Mouse (Mus musculus) heart, embryonic 13.5 days (tissue): Measurements from ENCODE around the gene Oard1. TPM values are rescaled to one million over a fixed set of nuclear protein-coding genes. Genes with fewer than 3 reads are reported as not detected.

ENCODE experiments used
- ATAC-seq: fragments of 200-750 bp; cut with Nextera tagmentation; 2 replicates; pipeline ENCODE4 v1.8.0; 2017; ENCODE audit warnings: moderate TSS enrichment; ENCODE audit not compliant: insufficient number of reproducible peaks, low FRiP score, low TSS enrichment; ENCODE audit errors: extremely low read depth
- H3K27ac ChIP-seq: fragments of 300-500 bp; sonication (generic); replicated peaks from 2 replicates; pipeline ENCODE4 v1.5.1; 2015; ENCODE audit warnings: moderate library complexity, mild to moderate bottlenecking, inconsistent platforms
- H3K27me3 ChIP-seq: fragments of 300-500 bp; sonication (generic); replicated peaks from 2 replicates; pipeline ENCODE4 v1.6.1; 2015; ENCODE audit warnings: mild to moderate bottlenecking, inconsistent platforms
- H3K36me3 ChIP-seq: fragments of 300-500 bp; sonication (generic); 2 replicates; pipeline ENCODE4 v1.6.1; 2015; ENCODE audit warnings: mild to moderate bottlenecking, inconsistent platforms
- H3K4me1 ChIP-seq: fragments of 300-500 bp; sonication (generic); 2 replicates; pipeline ENCODE4 v1.6.1; 2015; ENCODE audit warnings: inconsistent platforms
- H3K4me2 ChIP-seq: fragments of 300-500 bp; sonication (generic); 2 replicates; pipeline ENCODE4 v1.6.1; 2015; ENCODE audit warnings: inconsistent platforms, mild to moderate bottlenecking, moderate library complexity
- H3K4me3 ChIP-seq: fragments of 300-500 bp; sonication (generic); 2 replicates; pipeline ENCODE4 v1.5.1; 2015; ENCODE audit warnings: moderate library complexity, mild to moderate bottlenecking, inconsistent platforms
- H3K9ac ChIP-seq: fragments of 300-500 bp; sonication (generic); 2 replicates; pipeline ENCODE4 v1.6.1; 2015; ENCODE audit warnings: inconsistent platforms, mild to moderate bottlenecking, moderate library complexity
- H3K9me3 ChIP-seq: fragments of 300-500 bp; sonication (generic); 2 replicates; pipeline ENCODE4 v1.6.1; 2016; ENCODE audit warnings: inconsistent platforms
- WGBS: fragments of 180-500 bp; shearing (Covaris S2); methylation state at CpG from one replicate; pipeline ENCODE4 v1.1.7; 2015; ENCODE audit warnings: mixed read lengths; 5-methylcytosine and 5-hydroxymethylcytosine counted together
- polyA plus RNA-seq: library from polyadenylated mRNA; unstranded; fragments of >200 nt; fragmentation: Nextera tagmentation; extraction: Ambion mirVana; gene quantifications from 2 replicates; pipeline ENCODE4 v1.2.1, GENCODE M21; 2015

The Oard1 gene
- polyA plus RNA-seq, 1 experiment from 2014 or later, result 44.3 TPM

DNA sequence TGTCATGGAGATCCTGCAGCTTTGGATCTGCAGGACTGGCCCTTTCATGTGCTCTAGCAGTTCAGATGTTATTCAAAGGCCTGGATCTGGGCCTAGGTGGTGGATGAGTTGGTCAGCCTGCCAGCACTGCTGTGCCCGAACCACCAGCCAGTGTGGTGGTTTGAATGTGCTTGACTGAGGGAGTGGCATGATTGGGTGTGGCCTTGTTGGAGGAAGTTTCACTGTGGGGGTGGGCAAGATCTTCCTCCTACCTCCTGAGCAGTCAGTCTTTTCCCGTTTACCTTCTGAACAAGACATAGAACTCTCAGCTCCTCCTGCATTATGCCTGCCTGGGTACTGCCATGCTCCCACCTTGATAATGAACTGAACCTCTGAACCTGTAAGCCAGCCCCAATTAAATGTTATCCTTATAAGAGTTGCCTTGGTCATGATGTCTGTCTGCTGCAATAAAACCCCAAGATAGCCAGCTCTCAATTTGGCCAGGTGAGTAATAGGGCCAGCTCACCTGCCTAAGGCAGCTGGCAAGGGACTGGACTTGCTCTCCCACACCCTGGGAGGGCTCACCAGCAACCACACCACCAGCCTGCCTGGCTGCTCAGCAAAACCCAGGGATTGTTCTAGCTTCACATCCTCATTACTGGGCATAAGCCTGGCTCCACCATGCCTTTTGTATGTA lies 23.9 kb upstream of the Oard1 start:
- Histone ChIP-seq H3K36me3 (peaks cover 55% of the 10 kb centered on the region), H3K27me3 (no peaks in the 10 kb centered on the region), H3K4me3 (no peak overlapping the region), H3K4me2 (no peak overlapping the region), H3K9ac (no peak overlapping the region), H3K4me1 (no peaks in the 10 kb centered on the region), H3K9me3 (no peaks in the 10 kb centered on the region), H3K27ac (no peak overlapping the region)
- WGBS, result 78% methylated on average over 2 of the region's 2 CpGs
- no peak for ATAC-seq

DNA sequence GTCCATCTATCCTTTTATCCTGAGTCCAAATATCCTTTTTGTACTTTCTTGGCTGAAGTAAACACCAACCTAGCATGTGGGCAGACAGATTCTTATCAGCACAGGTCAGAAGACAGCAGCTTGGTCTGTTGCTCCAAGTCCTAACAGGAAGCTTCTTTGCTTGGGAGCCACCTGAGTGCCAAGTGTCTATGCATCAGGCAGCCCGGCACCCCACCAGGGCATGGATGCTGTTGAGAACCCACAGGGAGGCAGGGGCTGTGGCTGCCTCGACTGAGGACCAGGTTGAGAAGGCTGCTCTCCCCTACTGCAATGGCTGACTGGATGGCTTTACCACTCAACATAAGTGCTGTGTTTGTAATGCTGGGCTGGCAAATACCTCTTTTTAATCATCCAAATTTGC lies 21.1 kb upstream of the Oard1 start:
- Histone ChIP-seq H3K9ac (no peak overlapping the region), H3K4me2 (no peak overlapping the region), H3K36me3 (peaks cover 83% of the 10 kb centered on the region), H3K9me3 (no peaks in the 10 kb centered on the region), H3K4me3 (no peak overlapping the region), H3K4me1 (no peaks in the 10 kb centered on the region), H3K27ac (no peak overlapping the region), H3K27me3 (no peaks in the 10 kb centered on the region)
- ATAC-seq, result no peak
- 79% methylated on average over 2 of the region's 2 CpGs for WGBS

DNA sequence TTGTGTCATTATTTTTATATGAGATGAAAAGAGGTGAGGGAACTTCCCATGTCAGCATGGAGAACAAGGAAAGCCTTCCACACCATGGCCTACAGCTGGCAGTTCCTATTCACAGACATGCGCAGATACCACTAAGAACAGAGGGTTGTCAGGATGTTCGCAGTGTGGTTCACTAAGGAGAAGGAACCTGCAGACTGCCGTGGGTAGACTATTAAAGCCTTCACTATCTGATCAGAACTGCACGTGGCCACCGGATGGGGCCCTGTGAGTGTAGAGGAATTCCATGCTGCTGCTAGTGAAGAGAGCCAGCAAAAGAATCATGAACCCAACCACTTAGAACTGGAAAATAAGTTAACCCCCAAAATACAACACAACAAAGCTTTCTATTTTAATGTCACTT lies 20.4 kb upstream of the Oard1 start:
- Histone ChIP-seq H3K36me3 (peaks cover 91% of the 10 kb centered on the region), H3K27me3 (no peaks in the 10 kb centered on the region), H3K4me2 (no peak overlapping the region), H3K4me1 (no peaks in the 10 kb centered on the region), H3K4me3 (no peak overlapping the region), H3K9me3 (no peaks in the 10 kb centered on the region), H3K9ac (no peak overlapping the region), H3K27ac (no peak overlapping the region)
- 66% methylated on average over 5 of the region's 5 CpGs for WGBS
- ATAC-seq, result no peak

DNA sequence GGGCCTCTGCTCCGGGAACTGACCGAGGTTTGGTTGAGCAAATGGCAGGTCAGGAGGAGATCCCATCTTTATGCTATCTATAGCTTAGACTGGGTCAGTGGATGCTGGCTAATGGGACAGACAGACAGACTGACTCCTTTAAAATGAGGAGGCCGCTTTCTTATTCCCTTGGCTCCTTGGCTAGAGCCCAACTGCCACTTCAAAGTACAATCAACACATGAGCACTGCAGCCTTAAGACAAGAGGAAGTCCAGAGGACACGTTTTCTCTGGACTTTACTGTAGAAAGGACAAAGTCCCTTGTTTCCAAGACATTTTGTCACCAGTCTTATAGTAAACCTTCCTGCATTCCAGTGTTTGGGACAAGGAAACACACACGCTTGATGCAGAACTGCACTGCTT lies 18.4 kb upstream of the Oard1 start:
- H3K36me3 ChIP-seq, result peaks cover 100% of the 10 kb centered on the region
- H3K9me3 ChIP-seq, result no peaks in the 10 kb centered on the region
- no peak overlapping the region for H3K27ac ChIP-seq
- H3K4me3 ChIP-seq, result no peak overlapping the region
- H3K27me3 ChIP-seq, result no peaks in the 10 kb centered on the region
- no peak for ATAC-seq
- no peak overlapping the region for H3K9ac ChIP-seq
- 84% methylated on average over 5 of the region's 5 CpGs for WGBS
- H3K4me1 ChIP-seq, result no peaks in the 10 kb centered on the region
- H3K4me2 ChIP-seq, result no peak overlapping the region

DNA sequence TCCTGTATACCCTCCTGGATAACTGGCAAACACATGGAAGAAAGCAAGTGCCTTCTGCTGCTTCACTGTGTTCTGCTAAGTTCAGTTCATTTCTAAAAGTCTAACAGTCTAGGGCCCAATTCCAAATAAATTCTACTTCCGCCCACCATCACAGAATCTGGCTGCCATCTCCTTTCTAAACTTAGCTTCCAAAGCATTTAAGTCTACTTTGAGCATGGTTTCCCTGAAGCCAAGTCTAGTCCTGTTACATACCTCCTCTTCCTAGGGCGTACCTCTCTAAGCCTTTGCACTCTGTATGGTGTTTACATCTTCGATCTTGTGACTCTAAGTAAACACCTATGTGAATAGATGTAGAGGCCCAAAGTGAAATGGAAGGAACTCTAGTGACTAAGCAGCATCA lies 17.2 kb upstream of the Oard1 start:
- H3K4me2 ChIP-seq, result no peak overlapping the region
- WGBS, result 94% methylated on average over 3 of the region's 3 CpGs
- no peak for ATAC-seq

DNA sequence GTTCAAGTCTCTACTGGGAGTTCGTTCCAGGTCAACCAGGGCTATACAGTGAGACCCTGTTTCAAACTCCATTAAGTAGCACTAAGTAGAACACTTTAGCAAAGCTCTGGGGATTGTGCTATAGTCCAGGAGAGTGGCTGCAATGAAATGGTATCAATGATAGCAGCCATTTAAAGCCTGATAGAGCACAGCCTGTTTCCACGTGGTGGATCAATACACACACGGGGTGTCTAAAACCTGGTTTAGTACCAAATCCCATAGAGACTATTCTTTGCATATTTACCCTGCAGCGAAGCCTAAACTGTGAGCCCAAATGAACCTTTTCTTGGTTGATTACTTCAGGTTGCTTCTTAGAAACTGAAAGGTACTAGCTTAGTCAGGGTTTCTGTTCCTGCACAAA lies 8.1 kb upstream of the Oard1 start:
- no peak overlapping the region for H3K4me3 ChIP-seq
- peaks cover 22% of the 10 kb centered on the region for H3K4me1 ChIP-seq
- ATAC-seq, result no peak
- H3K27me3 ChIP-seq, result no peaks in the 10 kb centered on the region
- no peak overlapping the region for H3K27ac ChIP-seq
- H3K4me2 ChIP-seq, result no peak overlapping the region
- no peaks in the 10 kb centered on the region for H3K9me3 ChIP-seq
- no peak overlapping the region for H3K9ac ChIP-seq
- H3K36me3 ChIP-seq, result peaks cover 44% of the 10 kb centered on the region
- 85% methylated on average over 4 of the region's 4 CpGs for WGBS

More for the DNA sequence above, 17.2 kb upstream of the Oard1 start:
- no peaks in the 10 kb centered on the region for H3K9me3 ChIP-seq
- no peak overlapping the region for H3K9ac ChIP-seq
- H3K27ac ChIP-seq, result no peak overlapping the region
- no peaks in the 10 kb centered on the region for H3K4me1 ChIP-seq
- H3K27me3 ChIP-seq, result no peaks in the 10 kb centered on the region
- peaks cover 100% of the 10 kb centered on the region for H3K36me3 ChIP-seq
- no peak overlapping the region for H3K4me3 ChIP-seq

DNA sequence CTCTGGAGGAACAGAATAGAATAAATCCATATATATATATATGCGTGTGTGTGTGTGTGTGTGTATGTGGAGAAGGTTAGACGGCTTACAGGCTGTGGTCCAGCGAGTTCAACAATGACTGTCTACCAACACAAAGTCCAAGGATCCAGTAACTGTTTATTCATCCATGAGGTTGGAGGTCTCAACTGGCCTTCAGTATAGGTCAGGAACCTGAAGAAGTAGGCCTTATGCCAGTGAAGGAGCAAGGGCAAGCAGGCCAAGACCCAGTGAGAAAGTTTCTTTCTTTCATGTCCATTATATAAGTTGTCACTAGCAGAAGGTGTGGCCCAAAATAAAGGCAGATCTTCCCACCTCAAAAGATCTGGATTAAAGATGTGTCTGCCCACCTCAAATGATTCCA lies 7.1 kb upstream of the Oard1 start:
- Histone ChIP-seq H3K27me3 (no peaks in the 10 kb centered on the region), H3K4me1 (peaks cover 33% of the 10 kb centered on the region), H3K36me3 (peaks cover 33% of the 10 kb centered on the region), H3K27ac (no peak overlapping the region), H3K4me2 (no peak overlapping the region), H3K9me3 (no peaks in the 10 kb centered on the region), H3K4me3 (no peak overlapping the region), H3K9ac (no peak overlapping the region)
- no peak for ATAC-seq
- WGBS, result 93% methylated on average over 3 of the region's 3 CpGs

DNA sequence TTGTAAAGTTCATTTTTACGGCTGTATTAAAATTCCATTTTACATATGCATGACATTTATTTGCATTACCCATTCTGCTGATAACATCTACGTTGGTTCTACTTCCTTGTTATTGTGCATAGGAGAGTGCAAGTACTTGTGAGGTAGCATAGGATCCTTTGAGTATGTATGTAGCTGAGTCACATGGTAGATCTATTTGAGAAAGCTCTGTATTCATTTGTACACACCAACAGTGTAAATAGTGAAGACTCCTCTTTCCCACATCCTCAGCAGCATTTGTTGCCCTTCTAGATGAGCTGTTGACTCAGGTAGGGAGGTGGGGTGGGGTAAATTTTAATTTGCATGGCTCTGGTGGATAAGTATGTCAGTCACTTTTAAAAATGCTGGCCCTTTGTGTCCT lies 6.0 kb upstream of the Oard1 start:
- WGBS, result 85% methylated on average over 2 of the region's 2 CpGs
- no peak overlapping the region for H3K4me3 ChIP-seq

DNA sequence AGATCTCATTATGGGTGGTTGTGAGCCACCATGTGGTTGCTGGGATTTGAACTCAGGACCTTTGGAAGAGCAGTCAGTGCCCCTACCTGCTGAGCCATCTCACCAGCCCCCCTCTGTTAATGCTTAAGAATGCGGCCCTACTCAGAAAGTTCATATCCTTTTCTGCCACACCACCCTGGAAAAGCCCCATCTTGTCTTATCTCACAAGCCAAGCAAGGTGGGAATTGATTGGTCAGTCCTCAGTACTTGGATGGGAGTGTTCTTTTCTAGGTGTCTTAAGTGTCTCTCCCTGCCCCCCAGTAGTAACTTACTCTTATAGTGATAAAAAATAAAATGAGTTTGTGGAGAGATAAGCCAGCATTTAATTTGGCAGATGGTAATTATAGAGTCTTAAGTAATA lies 5.1 kb upstream of the Oard1 start:
- Histone ChIP-seq H3K4me1 (peaks cover 39% of the 10 kb centered on the region), H3K27ac (no peak overlapping the region), H3K9me3 (no peaks in the 10 kb centered on the region), H3K27me3 (no peaks in the 10 kb centered on the region), H3K9ac (no peak overlapping the region), H3K4me3 (no peak overlapping the region), H3K4me2 (no peak overlapping the region), H3K36me3 (peaks cover 14% of the 10 kb centered on the region)
- WGBS, result 52% methylated on average over 1 of the region's 1 CpGs
- ATAC-seq, result no peak

More for the DNA sequence above, 6.0 kb upstream of the Oard1 start:
- no peaks in the 10 kb centered on the region for H3K27me3 ChIP-seq
- H3K27ac ChIP-seq, result no peak overlapping the region
- H3K9me3 ChIP-seq, result no peaks in the 10 kb centered on the region
- H3K36me3 ChIP-seq, result peaks cover 22% of the 10 kb centered on the region
- peaks cover 39% of the 10 kb centered on the region for H3K4me1 ChIP-seq
- no peak overlapping the region for H3K4me2 ChIP-seq
- no peak for ATAC-seq
- no peak overlapping the region for H3K9ac ChIP-seq

DNA sequence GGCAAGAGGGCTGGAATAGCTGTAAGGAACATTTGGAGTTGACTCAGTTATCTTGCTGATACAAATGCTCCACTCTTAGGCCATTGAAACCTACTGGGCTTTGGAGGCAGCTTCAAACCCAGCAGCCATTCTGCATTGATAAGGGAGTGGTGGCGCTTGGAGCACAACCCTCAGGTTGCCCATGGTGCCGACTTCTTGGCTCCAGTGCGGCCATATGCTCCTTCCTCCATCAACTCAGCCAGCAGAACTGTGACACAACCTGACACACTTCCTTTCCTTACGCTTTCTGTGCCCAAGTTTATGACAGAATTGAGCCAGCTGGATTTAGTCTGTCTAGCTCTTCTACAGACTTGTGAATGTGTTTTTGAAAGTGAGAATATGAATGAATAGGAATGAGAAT lies 2.7 kb upstream of the Oard1 start:
- Histone ChIP-seq H3K4me3 (peak overlapping the region; percentile 91), H3K36me3 (peaks cover 11% of the 10 kb centered on the region; the same call in 1 of the 2 replicates), H3K4me2 (peak overlapping the region; percentile 85), H3K27me3 (no peaks in the 10 kb centered on the region), H3K9ac (peak overlapping the region; percentile 99; the same call in 1 of the 2 replicates), H3K27ac (peak overlapping the region; percentile 100; the same call in 1 of the 2 replicates), H3K4me1 (peaks cover 46% of the 10 kb centered on the region), H3K9me3 (no peaks in the 10 kb centered on the region)
- no peak for ATAC-seq
- WGBS, result 48% methylated on average over 4 of the region's 4 CpGs

DNA sequence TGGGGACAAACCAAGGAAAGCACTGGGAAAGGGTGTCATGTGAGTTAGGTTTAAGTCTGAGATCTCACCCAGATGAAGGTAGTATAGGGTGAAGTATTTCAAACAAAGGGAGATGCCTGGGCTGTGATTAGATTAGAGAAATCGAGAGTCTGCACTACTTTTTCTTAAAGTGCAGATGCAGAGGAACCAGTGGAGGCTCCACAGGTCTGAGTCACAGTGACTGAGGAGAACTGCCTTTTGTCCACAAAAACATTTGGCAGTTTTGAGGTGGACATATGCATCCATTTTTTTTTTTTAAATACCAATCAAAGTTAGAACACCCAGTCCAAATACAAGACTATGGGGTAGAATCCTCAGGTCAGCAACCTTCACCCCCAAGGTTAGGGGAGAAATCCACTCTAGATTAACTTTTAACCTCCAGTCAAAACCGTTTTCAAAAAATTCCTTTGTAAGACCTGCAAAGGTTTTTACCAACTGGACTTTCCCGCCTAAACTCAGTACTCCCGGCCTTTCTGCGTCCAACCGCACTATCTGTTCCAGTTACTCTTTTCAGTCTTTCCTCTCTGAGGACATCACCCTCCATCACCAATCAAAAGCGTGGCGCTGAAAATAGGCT lies 1.8 kb upstream of the Oard1 start:
- Histone ChIP-seq H3K27ac (peak overlapping the region; percentile 100), H3K27me3 (no peaks in the 10 kb centered on the region), H3K4me2 (peak overlapping the region; percentile 85), H3K9ac (peak overlapping the region; percentile 99), H3K9me3 (no peaks in the 10 kb centered on the region), H3K36me3 (peaks cover 18% of the 10 kb centered on the region), H3K4me3 (peak overlapping the region; percentile 91), H3K4me1 (peaks cover 47% of the 10 kb centered on the region)
- 7% methylated on average over 8 of the region's 8 CpGs for WGBS
- no peak for ATAC-seq
